Mouse (Mus musculus) neural tube, embryonic 14.5 days (tissue): ENCODE results near the gene Fetub. TPM values are rescaled to one million over a fixed set of nuclear protein-coding genes. Genes with fewer than 3 reads are reported as not detected.

ENCODE experiments used
- ATAC-seq: fragments of 200-750 bp; cut with Nextera tagmentation; 2 replicates; pipeline ENCODE4 v1.8.0; 2017; ENCODE audit warnings: low read depth, mild to moderate bottlenecking, moderate TSS enrichment, moderate library complexity
- H3K27ac ChIP-seq: fragments of 300-500 bp; sonication (generic); 2 replicates; pipeline ENCODE4 v1.5.1; 2014; ENCODE audit warnings: low read depth, mild to moderate bottlenecking, control low read depth, low read length, moderate library complexity, mixed read lengths
- H3K27me3 ChIP-seq: fragments of 300-500 bp; sonication (generic); 2 replicates; pipeline ENCODE4 v1.6.1; 2014; ENCODE audit warnings: low read length; ENCODE audit not compliant: control insufficient read depth, insufficient read depth
- H3K36me3 ChIP-seq: fragments of 300-500 bp; sonication (generic); 2 replicates; pipeline ENCODE4 v1.6.1; 2014; ENCODE audit warnings: low read length, mixed read lengths; ENCODE audit not compliant: control insufficient read depth, insufficient read depth
- H3K4me1 ChIP-seq: fragments of 300-500 bp; sonication (generic); 2 replicates; pipeline ENCODE4 v1.6.1; 2014; ENCODE audit warnings: low read length; ENCODE audit not compliant: control insufficient read depth, insufficient read depth
- H3K4me2 ChIP-seq: fragments of 300-500 bp; sonication (generic); 2 replicates; pipeline ENCODE4 v1.6.1; 2014; ENCODE audit warnings: mild to moderate bottlenecking, low read depth, low read length, control low read depth
- H3K4me3 ChIP-seq: fragments of 300-500 bp; sonication (generic); 2 replicates; pipeline ENCODE4 v1.5.1; 2014; ENCODE audit warnings: low read depth, low read length, control low read depth, mixed read lengths
- H3K9ac ChIP-seq: fragments of 300-500 bp; sonication (generic); replicated peaks from 2 replicates; pipeline ENCODE4 v1.6.1; 2014; ENCODE audit warnings: low read depth, mild to moderate bottlenecking, control low read depth, low read length, mixed read lengths
- H3K9me3 ChIP-seq: fragments of 300-500 bp; sonication (generic); 2 replicates; pipeline ENCODE4 v1.6.1; 2016; ENCODE audit warnings: low read length; ENCODE audit not compliant: control insufficient read depth
- WGBS: fragments of 180-500 bp; shearing (Covaris S2); extraction: QIAGEN DNeasy Blood & Tissue Kit; methylation state at CpG from one replicate; pipeline ENCODE4 v1.1.7; 2014; 5-methylcytosine and 5-hydroxymethylcytosine counted together
- polyA plus RNA-seq: library from polyadenylated mRNA; unstranded; fragments of >200 nt; fragmentation: Nextera tagmentation; extraction: Ambion mirVana; gene quantifications from 2 replicates; pipeline ENCODE4 v1.2.1, GENCODE M21; 2014

The Fetub gene
- polyA plus RNA-seq, 1 experiment from 2014 or later = not detected

DNA sequence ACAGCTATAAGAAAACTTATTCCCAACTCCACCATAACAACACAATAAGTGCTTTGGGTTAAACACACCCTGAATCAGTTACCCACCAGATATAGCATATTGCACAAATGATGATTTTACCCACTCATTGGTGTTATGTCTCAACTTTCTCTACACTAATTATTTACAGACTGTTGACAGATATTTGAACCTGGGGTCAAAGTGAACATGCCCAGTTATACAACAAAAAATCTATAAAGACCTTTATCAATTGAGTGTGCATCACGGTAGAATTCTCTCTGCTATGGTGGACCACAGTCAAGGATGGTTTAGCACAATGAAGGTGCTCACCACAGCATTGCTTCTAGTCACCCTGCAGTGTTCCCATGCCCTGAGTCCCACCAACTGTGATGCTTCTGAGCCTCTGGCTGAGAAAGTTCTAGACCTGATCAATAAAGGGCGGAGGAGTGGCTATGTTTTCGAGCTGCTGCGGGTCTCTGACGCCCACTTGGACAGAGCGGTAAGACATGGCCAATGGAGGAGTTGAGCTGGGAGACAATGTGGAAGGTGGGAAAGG is 32.8 kb downstream of the Fetub start, which contains the start of gene Hrg:
Gene Hrg (plus strand): TSS at position 233 of the 556 bp plus-strand sequence.
- Histone ChIP-seq H3K4me3 (no peak within 1 kb of the TSS), H3K9me3 (no peaks in the 10 kb centered on the region), H3K4me2 (no peak within 1 kb of the TSS), H3K27ac (no peak within 1 kb of the TSS), H3K9ac (no peak within 1 kb of the TSS), H3K4me1 (no peaks in the 10 kb centered on the region), H3K36me3 (no peaks in the 10 kb centered on the region), H3K27me3 (no peaks in the 10 kb centered on the region)
- no peak for ATAC-seq
- 96% methylated on average over 6 of the region's 6 CpGs for WGBS

DNA sequence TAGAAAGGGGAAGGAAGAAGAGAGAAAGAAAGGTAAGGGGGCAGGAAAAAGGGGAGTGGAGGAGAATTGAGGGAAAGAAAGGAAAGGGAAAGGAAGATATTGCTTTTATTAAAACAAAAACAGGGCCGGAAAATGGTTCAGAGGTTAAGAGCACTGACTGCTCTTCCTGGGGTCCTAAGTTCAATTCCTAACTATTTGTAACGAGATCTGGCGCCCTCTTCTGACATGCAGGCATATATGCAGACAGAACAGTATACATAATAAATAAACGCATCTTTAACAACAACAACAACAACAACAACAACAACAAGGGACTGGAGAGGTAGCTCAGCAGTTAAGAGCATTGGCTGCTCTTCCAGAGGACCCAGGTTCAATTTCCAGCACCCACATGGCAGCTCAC is 34.9 kb downstream of the Fetub start:
- no peak overlapping the region for H3K4me3 ChIP-seq
- ATAC-seq = no peak
- no peak overlapping the region for H3K27ac ChIP-seq
- H3K36me3 ChIP-seq = no peaks in the 10 kb centered on the region
- H3K9me3 ChIP-seq = no peaks in the 10 kb centered on the region
- H3K27me3 ChIP-seq = no peaks in the 10 kb centered on the region
- no peaks in the 10 kb centered on the region for H3K4me1 ChIP-seq
- H3K9ac ChIP-seq = no peak overlapping the region
- H3K4me2 ChIP-seq = no peak overlapping the region
- WGBS = 47% methylated on average over 4 of the region's 4 CpGs

DNA sequence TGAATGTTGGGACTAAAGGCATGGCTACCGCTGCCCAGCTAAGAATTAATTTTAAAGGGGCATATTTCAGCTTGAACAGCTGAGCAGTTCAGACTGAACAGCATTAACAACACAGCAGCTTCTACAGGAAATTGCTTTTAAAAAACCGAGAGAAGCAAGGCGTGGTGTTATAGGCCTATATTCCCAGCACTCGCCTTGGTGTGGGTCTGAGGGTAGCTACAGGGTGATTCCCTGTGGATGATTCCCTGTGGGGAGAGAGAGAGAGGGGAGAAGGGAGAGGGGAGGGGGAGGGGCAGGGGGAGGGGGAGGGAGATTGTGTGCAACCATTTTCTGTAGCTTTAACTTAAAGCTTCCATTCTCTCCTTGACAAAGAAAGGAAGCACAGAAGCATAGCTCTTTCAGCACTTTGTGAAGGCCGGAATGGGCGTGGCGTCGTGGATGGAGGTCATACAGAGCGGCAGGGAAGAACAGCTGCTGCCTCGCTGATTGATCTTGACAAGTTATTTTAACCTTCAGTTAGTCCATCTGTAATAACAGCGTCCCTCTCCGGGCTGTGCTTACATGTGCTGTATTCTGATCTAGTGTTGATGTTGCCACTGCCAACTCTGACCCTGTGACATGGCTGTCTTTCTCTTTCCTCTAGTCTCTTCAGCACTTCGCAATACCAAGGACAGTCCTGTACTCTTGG is 37.4 kb downstream of the Fetub start:
- 26% methylated on average over 13 of the region's 13 CpGs for WGBS

DNA sequence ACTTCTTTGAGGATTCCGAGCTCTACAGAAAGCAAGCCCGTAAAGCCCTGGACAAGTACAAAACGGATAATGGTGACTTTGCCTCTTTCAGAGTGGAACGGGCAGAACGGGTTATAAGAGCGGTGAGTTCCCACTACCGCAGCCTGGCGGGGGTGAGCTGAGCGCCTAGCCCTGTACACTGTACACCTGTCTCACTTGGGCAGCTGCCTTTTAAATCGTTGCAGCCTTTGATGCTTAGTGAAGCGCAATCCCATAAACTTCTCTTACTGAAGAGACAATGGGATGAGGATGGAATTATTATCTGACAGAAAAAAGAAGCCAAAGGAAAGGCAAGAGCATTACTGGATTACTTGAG is 37.9 kb downstream of the Fetub start:
- no peaks in the 10 kb centered on the region for H3K36me3 ChIP-seq
- no peaks in the 10 kb centered on the region for H3K27me3 ChIP-seq
- peak overlapping the region; percentile 1; the same call in 1 of the 2 replicates for H3K4me2 ChIP-seq
- WGBS = 41% methylated on average over 11 of the region's 11 CpGs
- no peak overlapping the region for H3K27ac ChIP-seq
- H3K9ac ChIP-seq = no peak overlapping the region
- H3K4me3 ChIP-seq = no peak overlapping the region
- H3K9me3 ChIP-seq = no peaks in the 10 kb centered on the region
- H3K4me1 ChIP-seq = no peaks in the 10 kb centered on the region
- ATAC-seq = peak; percentile 65

More for the DNA sequence above, 37.4 kb downstream of the Fetub start:
- Histone ChIP-seq H3K4me2 (peak overlapping the region; percentile 1; the same call in 1 of the 2 replicates), H3K4me3 (no peak overlapping the region), H3K9me3 (no peaks in the 10 kb centered on the region), H3K27ac (no peak overlapping the region), H3K9ac (no peak overlapping the region), H3K4me1 (no peaks in the 10 kb centered on the region), H3K36me3 (no peaks in the 10 kb centered on the region), H3K27me3 (no peaks in the 10 kb centered on the region)
- ATAC-seq = peak; percentile 54; the same call in 1 of the 2 replicates

DNA sequence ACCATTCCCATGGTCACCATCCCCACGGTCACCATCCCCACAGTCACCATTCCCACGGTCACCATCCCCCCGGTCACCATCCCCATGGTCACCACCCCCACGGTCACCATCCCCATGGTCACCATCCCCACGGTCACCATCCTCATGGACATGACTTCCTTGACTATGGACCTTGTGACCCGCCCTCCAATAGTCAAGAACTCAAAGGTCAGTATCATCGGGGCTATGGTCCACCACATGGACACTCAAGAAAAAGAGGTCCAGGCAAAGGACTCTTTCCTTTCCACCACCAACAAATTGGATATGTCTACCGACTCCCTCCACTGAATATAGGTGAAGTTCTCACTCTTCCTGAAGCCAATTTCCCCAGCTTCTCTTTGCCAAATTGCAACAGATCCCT is 42.9 kb downstream of the Fetub start:
- H3K4me1 ChIP-seq = no peaks in the 10 kb centered on the region
- no peak for ATAC-seq

DNA sequence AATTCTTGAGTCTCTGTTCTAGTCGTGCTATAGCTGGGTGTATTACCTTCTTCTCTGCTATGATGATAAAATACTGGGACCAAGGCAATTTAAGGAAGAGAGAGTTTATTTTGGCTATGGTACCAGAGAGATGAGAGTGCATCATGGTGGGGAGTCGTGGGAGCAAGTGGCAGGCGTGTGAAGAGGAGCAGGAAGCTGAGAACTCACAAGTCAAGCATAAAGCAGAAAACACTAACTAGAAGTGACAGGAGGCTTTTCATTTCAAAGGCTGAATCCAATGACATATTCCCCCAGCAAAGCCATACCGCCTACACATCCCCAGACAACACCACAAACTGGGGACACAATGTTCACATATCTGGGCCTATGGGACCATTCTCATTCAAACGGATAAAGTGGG is 44.1 kb downstream of the Fetub start:
- Histone ChIP-seq H3K27me3 (no peaks in the 10 kb centered on the region), H3K4me3 (no peak overlapping the region), H3K4me2 (no peak overlapping the region), H3K4me1 (no peaks in the 10 kb centered on the region), H3K9ac (no peak overlapping the region), H3K27ac (no peak overlapping the region), H3K36me3 (no peaks in the 10 kb centered on the region), H3K9me3 (no peaks in the 10 kb centered on the region)
- no peak for ATAC-seq
- WGBS = 77% methylated on average over 5 of the region's 5 CpGs

More for the DNA sequence above, 42.9 kb downstream of the Fetub start:
- H3K4me3 ChIP-seq = no peak overlapping the region
- H3K27me3 ChIP-seq = no peaks in the 10 kb centered on the region
- no peak overlapping the region for H3K27ac ChIP-seq
- 99% methylated on average over 8 of the region's 8 CpGs for WGBS
- H3K4me2 ChIP-seq = no peak overlapping the region
- no peaks in the 10 kb centered on the region for H3K9me3 ChIP-seq
- H3K9ac ChIP-seq = no peak overlapping the region
- H3K36me3 ChIP-seq = no peaks in the 10 kb centered on the region

DNA sequence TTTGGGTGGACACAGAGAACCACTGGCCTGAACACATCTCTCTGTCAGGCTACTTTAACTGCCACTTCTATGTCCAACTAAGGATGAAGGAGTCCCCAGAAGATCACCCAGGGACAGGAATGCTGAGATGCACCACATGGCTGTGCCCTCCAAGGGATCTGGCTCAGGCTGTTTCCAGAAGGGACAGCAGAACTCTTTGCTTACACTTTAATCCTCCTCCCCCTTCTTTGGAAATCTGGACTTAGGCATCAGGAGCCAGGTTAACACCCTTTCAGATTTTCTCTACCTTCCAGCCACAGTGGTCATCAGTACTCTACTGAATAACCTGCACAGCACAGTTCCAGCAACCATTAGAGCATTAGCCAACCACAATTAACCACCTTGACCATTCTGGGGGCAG is 45.2 kb downstream of the Fetub start:
- Histone ChIP-seq H3K4me1 (no peaks in the 10 kb centered on the region), H3K27me3 (no peaks in the 10 kb centered on the region), H3K4me3 (no peak overlapping the region), H3K36me3 (no peaks in the 10 kb centered on the region), H3K9me3 (no peaks in the 10 kb centered on the region), H3K4me2 (no peak overlapping the region), H3K27ac (no peak overlapping the region), H3K9ac (no peak overlapping the region)
- ATAC-seq = no peak

DNA sequence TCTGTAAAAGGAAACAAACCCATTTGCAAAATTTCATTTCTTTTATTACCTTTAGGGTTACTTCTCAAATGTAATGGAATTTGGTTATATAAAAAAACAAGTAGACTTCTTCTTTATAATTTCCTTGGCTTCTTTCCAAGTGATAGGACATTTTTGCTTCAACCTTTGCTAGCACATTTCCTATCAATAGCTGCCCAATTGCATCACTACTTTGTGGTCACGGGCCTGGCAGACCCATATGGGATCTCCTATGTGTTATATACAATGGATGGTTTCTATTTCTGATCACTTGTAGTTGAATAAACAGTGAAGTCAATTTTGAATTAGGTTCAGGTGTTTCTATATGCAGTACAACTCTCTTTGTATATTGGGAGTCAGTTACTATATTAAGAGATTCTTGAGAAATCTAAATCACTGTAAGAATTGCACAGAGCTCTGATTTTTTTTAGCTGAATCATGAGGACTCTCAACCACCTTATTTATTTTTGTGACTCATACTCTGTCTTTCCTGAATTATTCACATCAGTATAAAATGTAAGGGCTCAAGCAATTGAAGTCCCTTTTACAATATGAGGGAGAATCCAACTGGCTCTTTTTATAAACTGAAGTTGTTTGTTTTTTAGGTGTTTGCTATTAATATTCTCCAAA is 49.4 kb downstream of the Fetub start:
- no peak overlapping the region for H3K4me2 ChIP-seq
- no peak overlapping the region for H3K4me3 ChIP-seq
- H3K9ac ChIP-seq = no peak overlapping the region
- no peaks in the 10 kb centered on the region for H3K4me1 ChIP-seq
- WGBS = 63% methylated on average over 1 of the region's 1 CpGs
- H3K27ac ChIP-seq = no peak overlapping the region
- H3K27me3 ChIP-seq = no peaks in the 10 kb centered on the region
- no peaks in the 10 kb centered on the region for H3K9me3 ChIP-seq
- ATAC-seq = no peak
- H3K36me3 ChIP-seq = no peaks in the 10 kb centered on the region
